Mouse (Mus musculus): ENCODE results near the gene Tead1.

The Tead1 gene

GRCm38 (mm10) chr7:112780910-112781309, 101.8 kb downstream of the Tead1 start:
- no peak for DNase-seq

- DNase-seq: no peak
These were observed 102.9 kb downstream of the Tead1 start for GRCm38 (mm10) chr7:112781987-112782386.

GRCm38 (mm10) chr7:112784278-112784677, 105.2 kb downstream of the Tead1 start:
- DNase-seq: no peak

GRCm38 (mm10) chr7:112785271-112785670, 106.2 kb downstream of the Tead1 start:
- DNase-seq: no peak

- peak; percentile 83 for DNase-seq
These were observed 107.6 kb downstream of the Tead1 start for GRCm38 (mm10) chr7:112786556-112787225.

- no peak for DNase-seq
These were observed 108.2 kb downstream of the Tead1 start for GRCm38 (mm10) chr7:112787281-112787680.

- peak; percentile 89 for DNase-seq
These were observed 109.2 kb downstream of the Tead1 start for GRCm38 (mm10) chr7:112788321-112788751.

- no peak for DNase-seq
These were observed 110.6 kb downstream of the Tead1 start for GRCm38 (mm10) chr7:112789693-112790092.

GRCm38 (mm10) chr7:112790334-112790733, 111.2 kb downstream of the Tead1 start:
- DNase-seq: no peak

GRCm38 (mm10) chr7:112792679-112793078, 113.6 kb downstream of the Tead1 start:
- DNase-seq: no peak

GRCm38 (mm10) chr7:112793903-112794302, 114.8 kb downstream of the Tead1 start:
- peak; percentile 65 for DNase-seq

GRCm38 (mm10) chr7:112794481-112794880, 115.4 kb downstream of the Tead1 start:
- no peak for DNase-seq

- no peak for DNase-seq
These were observed 118.6 kb downstream of the Tead1 start for GRCm38 (mm10) chr7:112797526-112798321.

- DNase-seq: no peak
These were observed 122.6 kb downstream of the Tead1 start for GRCm38 (mm10) chr7:112801706-112802105.

GRCm38 (mm10) chr7:112806718-112807400, 127.7 kb downstream of the Tead1 start:
- peak; percentile 51 for DNase-seq

- DNase-seq: peak; percentile 66
These were observed 128.3 kb downstream of the Tead1 start for GRCm38 (mm10) chr7:112807401-112807751.

GRCm38 (mm10) chr7:112810752-112811151, 131.6 kb downstream of the Tead1 start:
- DNase-seq: no peak

GRCm38 (mm10) chr7:112812037-112812775, 133.1 kb downstream of the Tead1 start:
- no peak for DNase-seq

GRCm38 (mm10) chr7:112813163-112813562, 134.0 kb downstream of the Tead1 start:
- DNase-seq: peak; percentile 24

- peak; percentile 86 for DNase-seq
These were observed 134.7 kb downstream of the Tead1 start for GRCm38 (mm10) chr7:112813731-112814306.

- no peak for DNase-seq
These were observed 136.9 kb downstream of the Tead1 start for GRCm38 (mm10) chr7:112816016-112816415.

- no peak for DNase-seq
These were observed 140.7 kb downstream of the Tead1 start for GRCm38 (mm10) chr7:112819833-112820232.

GRCm38 (mm10) chr7:112822879-112823278, 143.8 kb downstream of the Tead1 start:
- peak; percentile 48 for DNase-seq

Data from lung, postnatal 36 days (tissue).